Mouse (Mus musculus): Measurements from ENCODE around the gene Gcnt1.

Gcnt1 gene

DNA sequence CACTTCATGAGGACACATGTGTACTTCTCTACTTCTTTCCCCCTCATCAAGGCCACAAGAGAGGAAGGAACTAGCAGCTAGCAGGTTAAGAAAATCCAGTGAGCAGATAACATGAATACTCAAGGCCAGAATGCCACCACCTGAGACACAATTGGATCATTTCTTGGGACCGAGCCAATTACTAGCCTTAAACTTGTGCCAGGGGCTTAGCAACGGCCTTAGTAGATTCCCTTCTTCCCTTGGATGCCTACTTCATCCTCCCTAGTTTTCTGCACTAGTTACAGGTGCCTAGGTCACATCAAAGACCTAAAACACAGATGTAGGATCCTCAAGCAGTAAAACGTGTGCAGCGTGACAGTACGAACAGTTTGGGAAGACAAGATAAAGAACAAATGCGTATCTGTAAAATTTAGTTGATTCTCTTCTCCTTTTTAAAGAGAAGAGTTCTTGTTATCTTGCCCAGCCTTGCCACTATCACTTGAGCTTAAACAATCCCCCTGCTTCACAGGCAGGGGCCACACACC is 44.7 kb downstream of the Gcnt1 start:
- no peak for DNase-seq (ENCODE audit: low read depth, low spot score)

DNA sequence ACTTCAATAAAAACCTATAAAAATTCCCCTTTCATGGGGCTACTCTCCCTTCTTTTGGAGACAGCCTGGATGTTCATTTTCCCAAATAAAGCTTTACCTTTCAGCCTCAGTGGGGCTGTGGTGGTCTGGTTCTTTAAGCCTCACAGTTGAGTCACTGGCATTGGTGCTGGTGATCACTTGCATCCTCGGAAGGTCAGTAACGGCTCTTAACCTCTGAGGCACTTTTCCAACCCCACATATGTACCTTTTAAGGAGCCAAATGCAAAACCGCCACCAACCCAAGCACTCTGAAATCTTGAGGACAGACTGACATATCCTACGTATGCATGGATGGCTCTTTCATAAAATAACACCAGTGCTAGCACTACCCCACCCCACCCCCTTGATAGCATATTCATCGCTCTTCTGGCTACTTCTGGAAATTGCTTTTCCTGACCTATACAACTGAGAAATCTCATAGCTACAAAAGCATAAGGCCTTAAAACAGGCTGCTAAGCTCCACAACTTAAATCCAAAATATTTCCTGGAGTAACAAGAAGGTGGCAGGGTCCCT is 48.9 kb downstream of the Gcnt1 start:
- DNase-seq (ENCODE audit: low read depth, low spot score) = no peak

DNA sequence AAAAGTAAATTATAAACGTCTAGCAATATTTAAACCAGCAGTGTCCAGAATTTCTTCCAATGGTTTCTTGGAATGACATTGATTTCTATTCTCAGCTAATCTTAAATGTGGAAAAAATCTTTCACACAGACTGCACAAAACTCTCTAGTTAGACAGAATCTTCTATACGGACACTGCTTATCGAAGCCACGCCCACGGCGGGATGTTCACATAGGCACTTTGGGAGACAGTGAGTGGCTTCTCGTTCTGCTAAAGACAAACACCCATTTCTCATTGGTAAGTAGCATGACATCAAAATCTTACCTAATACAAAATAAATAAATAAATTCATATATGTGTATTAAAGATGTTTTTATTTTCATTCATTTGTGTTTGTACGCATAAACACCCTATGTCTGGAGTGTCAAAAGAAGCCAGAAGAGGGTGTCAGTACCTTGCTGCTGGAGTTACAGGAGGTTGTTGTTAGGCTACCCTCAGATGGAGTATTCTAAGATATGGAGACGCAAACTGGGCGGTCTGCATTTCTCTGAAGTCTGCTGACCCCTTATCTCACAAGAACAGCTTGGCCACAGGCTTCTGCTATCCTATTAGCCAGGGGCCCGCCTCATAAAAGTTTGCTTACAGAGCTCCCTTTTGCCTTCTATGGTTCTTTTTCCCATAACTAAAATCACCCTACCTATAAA is 49.5 kb downstream of the Gcnt1 start:
- DNase-seq (ENCODE audit: low read depth, low spot score) = no peak

DNA sequence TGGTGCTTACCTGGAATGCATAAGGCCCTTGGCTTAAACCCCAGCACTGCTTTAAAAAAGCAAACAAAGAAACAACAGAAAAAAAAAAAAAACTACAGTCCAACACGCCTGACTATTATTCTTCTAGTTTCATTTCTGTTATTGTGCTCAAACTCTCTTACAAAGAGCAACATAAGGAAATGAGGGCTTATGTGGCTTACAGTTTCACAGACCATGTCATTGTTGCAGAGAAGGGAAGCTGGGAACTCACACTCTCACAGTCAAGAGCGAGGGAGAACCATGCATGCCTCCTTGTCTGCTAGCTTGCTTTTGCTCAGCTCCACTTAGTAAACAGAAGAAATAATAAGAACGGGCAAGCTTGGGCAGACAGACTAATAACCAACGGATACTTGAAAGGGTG is 52.9 kb downstream of the Gcnt1 start:
- DNase-seq (ENCODE audit: low read depth, low spot score) = no peak

DNA sequence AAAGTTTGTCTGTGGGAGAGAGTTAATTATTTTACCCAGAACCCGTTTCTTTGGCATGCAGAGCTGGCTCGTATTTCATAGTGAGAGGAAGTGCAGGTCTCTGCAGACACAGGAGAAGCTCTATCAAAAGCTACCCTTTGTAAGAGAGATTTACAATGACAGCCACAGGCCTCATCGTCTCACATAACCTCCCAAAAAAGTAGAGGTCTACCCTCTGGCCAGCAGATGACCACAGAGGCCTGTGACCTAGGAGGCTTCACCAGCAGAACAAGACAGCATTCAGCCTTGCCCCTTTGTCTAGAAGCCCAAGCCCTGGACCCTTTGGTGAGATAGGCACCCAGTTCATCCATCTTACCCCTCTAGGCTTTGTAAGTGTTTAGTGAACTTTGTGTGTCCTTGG is 53.9 kb downstream of the Gcnt1 start:
- DNase-seq (ENCODE audit: low read depth, low spot score) = no peak

DNA sequence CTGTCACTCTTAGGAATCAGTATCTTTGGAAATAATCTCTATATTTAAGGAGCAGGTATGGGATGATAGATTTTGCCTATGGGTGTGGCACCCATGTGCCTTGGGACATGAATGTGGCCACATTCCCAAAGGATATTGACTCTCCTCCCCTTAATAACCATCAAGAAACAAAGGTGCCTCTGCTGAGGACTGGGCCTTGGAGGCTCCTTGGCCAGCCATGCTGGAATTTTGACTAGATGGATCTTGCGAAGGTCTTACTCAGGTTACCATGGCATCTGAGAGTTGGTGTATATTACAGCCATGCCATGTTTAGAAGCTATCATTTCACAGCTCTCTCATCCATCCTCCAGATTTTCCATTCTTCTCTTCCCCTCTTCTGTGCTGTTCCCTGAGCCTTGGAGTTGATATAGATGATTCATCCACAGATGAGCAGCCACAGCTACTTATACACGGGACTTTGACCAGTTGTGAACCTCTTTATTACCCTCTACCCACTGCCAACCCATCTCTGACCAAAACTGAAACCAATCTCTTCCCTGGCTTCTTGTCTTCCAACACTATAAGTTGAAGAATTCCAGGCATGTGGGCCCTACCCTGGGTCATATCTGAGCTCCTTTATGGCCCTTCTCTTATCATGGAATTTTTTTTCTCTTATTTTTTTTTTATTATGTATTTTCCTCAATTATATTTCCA is 56.2 kb downstream of the Gcnt1 start:
- no peak for DNase-seq (ENCODE audit: low read depth, low spot score)

DNA sequence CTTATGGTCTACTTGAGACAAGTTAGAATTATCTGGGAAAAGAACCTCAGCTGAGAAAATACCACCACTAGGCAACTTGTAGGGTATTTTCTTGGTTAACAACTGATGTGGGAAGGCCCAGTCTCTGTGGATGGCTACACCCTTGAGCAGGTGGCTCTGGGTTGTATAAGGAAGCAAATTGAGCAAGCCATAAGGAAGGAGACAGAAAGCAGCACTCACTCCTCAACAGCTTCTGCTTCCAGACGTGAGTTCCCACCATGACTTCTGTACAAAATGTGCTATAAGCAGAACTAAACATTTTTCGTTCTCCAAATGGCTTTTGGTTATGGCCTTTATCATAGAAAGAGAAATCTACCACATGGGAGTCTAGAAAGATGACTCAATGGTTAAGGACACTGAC is 58.2 kb downstream of the Gcnt1 start:
- no peak for DNase-seq (ENCODE audit: low read depth, low spot score)

DNA sequence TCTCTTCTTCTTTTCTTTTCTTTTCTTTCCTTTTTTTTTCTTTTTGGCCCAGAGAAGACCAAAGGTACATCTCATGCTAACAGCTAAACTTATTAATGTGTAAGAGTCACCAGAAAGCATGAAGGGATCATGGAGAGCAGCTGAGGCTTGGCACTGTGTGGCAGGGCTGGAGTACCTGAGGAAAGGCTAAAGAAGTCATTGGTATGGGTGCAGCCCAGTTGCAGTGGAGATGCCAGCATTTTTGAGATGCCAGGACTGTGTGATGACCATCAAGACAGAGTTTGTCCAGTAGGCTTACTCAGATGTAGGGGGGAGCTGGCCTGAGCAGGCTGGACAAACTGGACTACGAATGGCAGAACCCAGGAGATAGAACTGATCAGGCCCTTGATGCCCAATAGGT is 58.9 kb downstream of the Gcnt1 start:
- DNase-seq (ENCODE audit: low read depth, low spot score) = no peak

DNA sequence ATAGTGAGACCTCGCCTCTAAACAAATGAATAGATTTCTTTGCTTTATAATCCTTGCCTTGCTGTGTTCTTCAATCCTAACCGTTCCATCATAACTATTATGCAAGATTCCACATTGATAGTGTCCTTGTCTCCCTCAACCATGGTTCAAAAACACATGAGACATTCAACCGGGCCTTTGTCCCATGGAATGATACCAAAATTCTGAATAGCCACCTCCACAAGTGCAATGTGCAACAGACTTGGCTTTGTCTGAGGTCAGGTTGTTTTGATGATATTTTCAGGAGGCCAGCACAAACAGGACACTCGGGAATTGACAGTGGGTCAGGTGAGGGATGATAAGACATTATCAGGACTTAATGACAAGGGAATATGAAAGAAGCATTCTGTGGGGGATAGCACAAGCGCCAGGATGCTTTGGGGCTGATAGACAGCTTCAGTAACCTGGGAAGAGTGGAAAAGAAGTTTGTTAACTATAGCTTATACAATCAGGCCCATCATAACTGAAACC is 59.9 kb downstream of the Gcnt1 start:
- no peak for DNase-seq (ENCODE audit: low read depth, low spot score)

DNA sequence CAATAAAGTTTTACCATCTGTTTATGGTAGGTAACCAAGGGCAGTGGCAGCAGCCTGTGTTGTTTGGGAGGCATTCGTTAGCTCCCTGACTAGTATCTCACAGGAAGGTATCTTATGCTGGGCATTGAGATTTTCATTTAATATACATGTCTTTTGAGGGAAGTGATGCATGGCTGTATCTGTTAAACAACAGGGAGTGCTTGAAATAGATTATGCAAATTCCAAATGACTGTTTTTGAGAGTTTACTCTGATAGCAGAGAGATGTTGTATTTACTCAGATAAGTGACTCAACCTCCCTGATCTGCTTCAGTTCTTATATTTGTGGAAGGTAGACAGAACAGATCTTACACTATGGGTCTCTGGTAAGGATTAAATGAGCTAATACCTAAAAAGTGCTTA is 61.1 kb downstream of the Gcnt1 start:
- DNase-seq (ENCODE audit: low read depth, low spot score) = no peak

DNA sequence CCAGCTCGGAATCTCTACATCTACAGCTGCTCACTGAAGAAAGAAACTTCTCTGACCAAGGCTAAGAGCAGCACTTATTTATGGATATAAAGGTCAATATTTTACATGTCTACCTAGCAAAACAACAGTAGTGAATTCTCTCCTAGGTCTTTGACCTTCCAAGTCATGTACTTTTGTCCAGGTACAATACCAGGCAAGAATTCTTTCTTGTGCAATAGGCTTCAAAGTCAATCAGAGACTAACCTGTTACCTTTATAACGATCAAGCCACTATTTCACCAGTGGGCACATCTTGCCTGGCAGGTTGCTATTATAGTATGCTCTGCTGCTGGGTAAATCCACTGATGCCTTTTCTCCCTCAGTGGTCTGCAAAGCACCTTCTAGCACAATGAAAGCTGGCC is 61.6 kb downstream of the Gcnt1 start:
- no peak for DNase-seq (ENCODE audit: low read depth, low spot score)

DNA sequence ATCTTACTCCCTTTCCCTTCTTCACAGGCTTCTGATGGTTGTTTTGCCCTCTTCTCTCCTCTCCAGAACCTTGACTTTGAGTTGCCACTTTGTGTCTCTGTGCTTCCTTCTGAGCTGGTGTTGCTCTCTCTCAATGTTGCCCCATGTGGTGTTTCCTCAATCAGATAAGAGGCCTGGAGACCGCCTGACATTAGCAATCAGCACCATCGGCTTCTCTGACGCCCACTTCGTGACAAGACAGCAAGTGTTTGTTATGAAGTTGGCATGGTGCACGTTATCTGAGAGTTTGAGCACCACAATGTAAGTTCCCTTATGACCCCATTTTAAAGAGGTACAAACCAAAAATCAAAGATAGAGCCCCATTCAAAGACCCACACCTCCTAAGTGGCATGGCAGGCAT is 76.6 kb downstream of the Gcnt1 start:
- DNase-seq (ENCODE audit: low read depth, low spot score) = peak; percentile 82

DNA sequence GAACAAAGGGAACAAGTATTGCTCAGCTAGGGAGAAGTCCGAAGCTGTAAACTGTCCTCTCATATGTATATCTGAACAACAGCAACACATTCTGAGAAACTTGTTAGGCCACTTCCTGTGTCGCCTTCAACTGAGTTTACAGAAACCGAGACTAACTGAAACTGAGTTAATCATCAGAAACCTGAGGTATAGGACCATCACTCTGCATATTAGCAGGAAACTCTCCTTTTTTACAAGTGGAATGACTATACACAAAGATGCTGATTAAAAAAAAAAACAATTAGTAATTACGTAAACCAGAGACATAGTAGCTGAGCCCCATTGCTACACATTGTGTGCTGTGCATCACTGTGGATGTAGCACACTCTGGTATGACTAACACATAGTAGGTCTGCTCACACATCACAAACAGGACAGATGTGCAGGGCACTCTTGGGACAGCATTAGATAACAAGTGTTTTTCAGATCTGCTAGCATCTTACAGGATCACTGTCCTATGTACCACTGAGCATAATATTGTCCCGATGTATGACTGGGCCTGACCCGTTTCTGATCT is 77.4 kb downstream of the Gcnt1 start:
- peak; percentile 52 for DNase-seq (ENCODE audit: low read depth, low spot score)

DNA sequence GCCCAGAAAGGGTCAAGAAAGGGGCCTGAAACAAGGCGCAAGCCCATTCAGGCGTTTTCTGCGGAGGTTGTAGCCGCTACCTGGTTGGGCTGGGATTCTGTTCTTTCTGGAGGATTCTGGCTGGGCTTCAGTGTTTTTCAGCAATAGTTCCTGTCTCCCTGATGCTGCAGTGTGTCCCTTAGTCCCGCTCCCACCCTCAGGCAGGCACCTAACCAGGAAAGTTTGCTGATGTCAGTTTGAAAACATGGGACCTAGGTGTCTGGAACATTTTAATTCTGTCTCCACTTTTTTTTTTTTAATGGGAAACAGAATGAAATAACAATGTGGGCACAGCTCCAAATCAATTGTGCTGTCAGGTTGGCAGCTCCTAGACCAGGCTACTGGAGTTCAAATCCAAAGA is 78.5 kb downstream of the Gcnt1 start:
- no peak for DNase-seq (ENCODE audit: low read depth, low spot score)

DNA sequence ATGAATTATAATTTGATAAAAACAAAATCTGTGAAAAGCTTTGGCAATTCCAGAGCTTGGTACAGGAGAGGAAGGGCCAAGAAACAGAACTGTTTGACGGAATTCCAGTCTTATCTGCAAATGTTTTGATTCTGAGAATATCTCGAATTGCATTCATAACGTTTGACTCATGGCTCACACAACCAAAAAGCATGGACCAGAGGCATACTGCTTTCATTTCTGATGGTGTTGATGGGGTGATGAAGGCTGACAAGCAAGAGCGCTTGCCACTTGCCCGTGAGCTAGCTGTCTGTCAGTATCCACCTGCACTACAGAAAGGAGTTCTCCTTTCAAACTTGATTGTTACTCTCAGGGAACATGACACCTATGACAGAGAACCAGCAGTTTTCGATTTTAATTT is 83.1 kb downstream of the Gcnt1 start:
- no peak for DNase-seq (ENCODE audit: low read depth, low spot score)

DNA sequence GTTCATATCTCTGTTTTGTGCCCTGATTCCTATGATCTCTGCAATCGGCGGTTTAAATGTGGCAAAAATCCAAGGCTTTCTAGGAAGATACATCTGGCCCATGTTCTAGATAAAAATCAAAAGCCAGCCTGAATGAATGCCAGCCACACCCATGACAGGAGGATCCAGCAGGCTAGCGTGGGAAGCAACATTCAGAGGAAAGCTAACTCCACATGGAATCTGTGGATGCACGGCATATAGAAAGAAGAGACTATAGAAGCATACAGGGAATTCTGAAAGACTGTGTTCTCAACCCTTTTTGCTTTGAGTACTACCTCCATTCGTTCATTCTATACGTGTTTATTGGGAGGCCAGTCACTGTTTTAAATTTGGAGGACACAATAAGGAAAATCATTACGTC is 86.6 kb downstream of the Gcnt1 start:
- no peak for DNase-seq (ENCODE audit: low read depth, low spot score)

DNA sequence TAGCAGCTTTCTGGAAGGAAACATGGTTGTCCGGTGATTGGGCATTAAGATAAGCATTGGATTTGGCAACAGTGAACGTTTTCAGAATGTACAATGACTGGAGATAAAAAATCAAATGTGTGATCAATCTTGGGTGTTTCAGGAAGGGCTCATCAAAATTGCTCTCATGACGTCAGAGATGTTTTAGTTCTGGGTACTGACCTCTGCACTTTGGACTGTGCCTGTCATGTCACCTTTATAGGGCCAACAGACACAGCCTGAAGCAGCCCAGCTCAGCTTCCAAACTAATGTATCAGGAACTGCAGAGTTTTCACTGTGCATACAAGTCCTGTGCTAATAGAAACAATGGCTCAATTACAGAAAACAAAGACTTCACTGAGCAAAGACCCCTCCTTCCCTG is 89.3 kb downstream of the Gcnt1 start:
- DNase-seq (ENCODE audit: low read depth, low spot score) = no peak

DNA sequence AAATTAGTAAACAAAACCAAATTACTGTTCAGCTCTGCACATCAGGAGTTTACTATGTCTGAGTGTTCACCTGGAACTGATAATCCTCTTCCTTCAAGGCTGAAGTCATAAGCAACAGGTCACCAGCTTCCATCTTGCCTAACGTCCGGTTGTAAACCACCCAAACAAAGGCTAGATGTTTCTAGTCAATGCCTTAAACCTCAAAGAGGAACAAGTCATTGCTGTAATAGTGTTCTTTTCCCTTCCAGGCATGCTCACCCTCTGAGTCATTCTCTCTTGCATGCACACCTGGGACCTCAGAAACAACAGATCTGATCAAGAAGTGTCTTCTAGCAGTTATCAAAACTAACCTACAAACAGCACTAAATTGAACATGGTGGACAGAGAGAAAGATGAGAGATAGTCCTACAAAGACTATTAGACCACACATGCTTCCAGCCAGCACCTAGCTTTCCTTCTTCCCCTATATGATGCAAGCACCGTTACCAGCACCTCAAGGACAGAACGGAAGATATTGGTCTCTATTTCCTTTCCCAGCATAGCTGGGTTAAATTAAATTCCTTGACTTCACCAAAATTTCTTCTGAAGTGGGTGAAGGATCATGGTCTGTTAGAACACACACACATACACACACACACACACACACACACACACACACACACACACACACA is 94.1 kb downstream of the Gcnt1 start:
- DNase-seq (ENCODE audit: low read depth, low spot score) = no peak
